Mouse (Mus musculus) ES-E14 (cell line): Measurements from ENCODE around the gene Cd163l1.

Experiments used
- MAFK ChIP-seq: IDR thresholded peaks from 2 replicates; pipeline ENCODE4 v1.6.1; 2014; ENCODE audit warnings: mild to moderate bottlenecking, low read depth, low read length, inconsistent platforms; ENCODE audit not compliant: insufficient read depth
- ZC3H11A ChIP-seq: IDR thresholded peaks from 2 replicates; pipeline ENCODE4 v1.6.1; 2012; ENCODE audit warnings: low read depth, mild to moderate bottlenecking, inconsistent platforms, low read length, borderline replicate concordance
- ZNF384 ChIP-seq: IDR thresholded peaks from 2 replicates; pipeline ENCODE4 v1.6.1; 2012; ENCODE audit warnings: low read depth, low read length, inconsistent platforms

DNA sequence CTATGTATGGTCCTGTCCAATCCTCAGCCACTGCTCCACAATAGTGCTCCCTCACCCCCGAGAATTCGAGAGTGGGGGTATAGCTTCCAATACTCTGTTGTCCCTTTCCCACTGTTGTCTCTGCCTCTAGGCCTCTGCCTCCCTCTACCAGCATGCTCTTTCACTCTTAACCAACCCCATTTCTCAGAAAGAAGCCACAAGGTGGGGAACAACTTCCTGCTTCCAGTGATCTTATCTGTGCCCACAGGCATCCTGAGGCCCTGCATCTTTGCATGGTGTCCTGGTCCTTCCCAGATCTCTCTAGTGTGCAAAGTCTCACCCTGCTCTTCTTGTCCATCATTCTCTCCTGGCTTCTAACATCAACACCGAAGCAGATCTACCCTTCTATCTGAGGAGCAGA lies 11.2 kb upstream of the Cd163l1 start:
- TF ChIP-seq ZNF384 (no peak), ZC3H11A (no peak), MAFK (no peak)
